Mouse (Mus musculus): Measurements from ENCODE around the gene Tgfa. TPM values are rescaled to one million over a fixed set of nuclear protein-coding genes. Genes with fewer than 3 reads are reported as not detected.
A peak's percentile ranks its signal among the peaks of the same experiment; 100 is the strongest.

Tgfa gene
- polyA plus RNA-seq, 1 experiment from 2014 or later = 4.2 TPM

DNA sequence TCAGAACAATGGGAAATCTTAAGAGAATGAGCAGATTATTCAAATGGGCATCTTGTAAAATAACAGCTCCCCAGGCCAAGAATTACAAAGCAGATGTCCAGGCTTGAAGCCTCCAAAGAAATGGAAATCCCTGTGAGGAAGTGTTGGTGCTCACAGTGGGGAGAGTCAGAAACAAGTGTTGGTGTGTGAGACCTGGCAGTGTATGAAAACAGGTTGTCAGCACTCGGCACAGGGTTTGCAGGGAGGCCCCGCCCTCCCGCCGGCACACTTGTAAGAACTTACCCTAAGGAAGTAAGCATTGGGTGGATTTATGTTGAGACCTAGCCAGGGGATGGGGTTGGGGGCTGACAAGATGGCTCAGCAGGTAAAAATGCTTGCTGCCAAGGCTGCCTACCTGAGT is 50.9 kb downstream of the Tgfa start:
- no peaks in the 10 kb centered on the region for H3K9me3 ChIP-seq
- no peaks in the 10 kb centered on the region for H3K36me3 ChIP-seq
- 30% methylated on average over 4 of the region's 4 CpGs for WGBS
- H3K27me3 ChIP-seq = no peaks in the 10 kb centered on the region
- no peak overlapping the region for H3K4me3 ChIP-seq
- H3K9ac ChIP-seq = no peak overlapping the region
- H3K27ac ChIP-seq = no peak overlapping the region
- no peak for ATAC-seq (ENCODE audit: borderline replicate concordance, extremely low read depth, low FRiP score, low TSS enrichment)
- H3K4me2 ChIP-seq = no peak overlapping the region
- H3K4me1 ChIP-seq = 0 out of 2 replicates have a peak, but pooled peaks cover 7% of the 10 kb centered on the region

DNA sequence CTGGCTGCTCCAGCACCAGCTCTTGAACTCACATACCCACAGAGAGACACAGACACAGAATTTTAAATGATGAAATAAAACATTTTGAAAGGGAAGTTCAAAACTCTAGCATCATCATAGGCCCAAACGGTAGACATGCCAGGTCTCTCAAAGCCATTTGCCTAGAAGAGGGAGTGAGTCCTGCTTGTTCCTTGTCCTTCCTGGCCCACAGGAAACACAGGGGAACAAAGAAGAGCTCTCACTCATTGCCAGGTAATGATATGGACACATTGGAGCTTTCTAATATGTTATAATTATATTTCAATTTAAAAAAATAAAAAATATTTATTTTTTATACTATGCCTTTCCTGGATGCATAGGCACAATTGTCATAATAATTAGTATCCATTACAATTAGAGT is 53.5 kb downstream of the Tgfa start:
- H3K27me3 ChIP-seq = no peaks in the 10 kb centered on the region
- no peak overlapping the region for H3K27ac ChIP-seq
- 70% methylated on average over 1 of the region's 1 CpGs for WGBS
- ATAC-seq (ENCODE audit: borderline replicate concordance, extremely low read depth, low FRiP score, low TSS enrichment) = no peak
- H3K36me3 ChIP-seq = no peaks in the 10 kb centered on the region
- no peak overlapping the region for H3K4me2 ChIP-seq
- no peak overlapping the region for H3K9ac ChIP-seq
- H3K4me3 ChIP-seq = no peak overlapping the region
- H3K4me1 ChIP-seq = peaks cover 15% of the 10 kb centered on the region
- H3K9me3 ChIP-seq = no peaks in the 10 kb centered on the region

DNA sequence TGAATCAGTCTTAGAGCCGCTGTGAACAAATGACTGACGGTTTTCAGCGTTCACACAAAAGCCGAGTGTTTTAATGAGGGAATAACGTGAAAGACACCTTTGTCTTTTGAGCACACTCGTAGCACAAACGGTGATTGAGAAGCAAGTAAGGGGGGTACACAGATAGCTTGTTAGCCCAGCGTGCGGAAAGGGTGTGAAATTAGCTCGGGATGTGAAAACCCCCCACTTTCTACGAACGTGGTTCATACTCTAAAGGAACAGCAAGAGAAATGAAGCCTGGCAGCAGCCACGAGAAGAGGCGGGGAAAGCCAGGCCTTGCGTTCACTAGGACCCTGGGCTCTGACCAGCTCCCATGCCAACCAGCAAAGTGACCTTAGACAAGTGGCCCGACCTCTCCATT is 54.0 kb downstream of the Tgfa start:
- no peaks in the 10 kb centered on the region for H3K36me3 ChIP-seq
- no peaks in the 10 kb centered on the region for H3K9me3 ChIP-seq
- no peaks in the 10 kb centered on the region for H3K27me3 ChIP-seq
- H3K4me3 ChIP-seq = no peak overlapping the region
- WGBS = 53% methylated on average over 16 of the region's 16 CpGs
- no peak for ATAC-seq (ENCODE audit: borderline replicate concordance, extremely low read depth, low FRiP score, low TSS enrichment)
- no peak overlapping the region for H3K9ac ChIP-seq
- peaks cover 15% of the 10 kb centered on the region for H3K4me1 ChIP-seq
- H3K4me2 ChIP-seq = no peak overlapping the region
- peak overlapping the region; percentile 54 for H3K27ac ChIP-seq

DNA sequence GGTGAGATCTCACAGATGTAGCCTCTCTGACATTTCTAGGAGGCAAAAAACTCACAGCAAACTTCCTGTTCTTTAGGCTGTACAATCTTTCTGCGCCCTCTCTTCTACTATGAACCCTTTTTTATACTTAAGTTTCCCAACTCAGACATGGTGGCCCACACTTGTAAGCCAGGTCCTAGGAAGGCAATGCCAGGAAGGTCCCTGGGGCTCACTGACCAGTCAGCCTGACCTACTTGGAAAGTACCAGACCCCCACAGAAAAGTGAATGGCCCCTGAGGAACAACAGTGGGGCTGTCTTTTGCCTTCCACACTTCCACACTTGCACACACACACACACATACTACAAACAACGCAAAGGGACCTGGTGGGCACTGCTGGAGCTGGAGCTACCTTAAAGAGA is 55.2 kb downstream of the Tgfa start:
- no peaks in the 10 kb centered on the region for H3K27me3 ChIP-seq
- H3K9ac ChIP-seq = no peak overlapping the region
- 83% methylated on average over 2 of the region's 2 CpGs for WGBS
- H3K36me3 ChIP-seq = no peaks in the 10 kb centered on the region
- H3K9me3 ChIP-seq = no peaks in the 10 kb centered on the region
- no peak overlapping the region for H3K27ac ChIP-seq
- no peak for ATAC-seq (ENCODE audit: borderline replicate concordance, extremely low read depth, low FRiP score, low TSS enrichment)
- H3K4me3 ChIP-seq = no peak overlapping the region
- no peak overlapping the region for H3K4me2 ChIP-seq
- peaks cover 15% of the 10 kb centered on the region for H3K4me1 ChIP-seq

DNA sequence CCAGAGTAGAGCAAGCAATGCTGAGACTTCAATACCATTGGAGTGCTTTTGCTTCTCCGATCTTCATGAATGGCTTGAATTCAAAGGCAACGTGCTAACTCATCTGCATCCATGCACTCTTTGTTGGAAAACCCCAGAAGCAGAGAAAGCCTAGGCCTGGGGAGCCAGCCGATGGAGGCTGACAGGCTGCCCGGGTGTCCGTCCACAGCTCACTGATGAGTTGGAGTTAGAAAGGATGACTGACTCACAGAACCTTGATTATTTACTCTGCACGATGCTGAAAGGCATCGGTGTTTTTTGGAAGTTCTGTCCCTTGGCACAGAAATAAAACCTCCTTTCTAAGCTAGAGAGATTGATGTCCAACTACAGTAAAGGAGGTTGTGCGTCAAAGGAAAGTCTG is 55.8 kb downstream of the Tgfa start:
- no peaks in the 10 kb centered on the region for H3K36me3 ChIP-seq
- peaks cover 15% of the 10 kb centered on the region for H3K4me1 ChIP-seq
- H3K4me2 ChIP-seq = no peak overlapping the region
- no peak overlapping the region for H3K4me3 ChIP-seq
- H3K27me3 ChIP-seq = no peaks in the 10 kb centered on the region
- no peaks in the 10 kb centered on the region for H3K9me3 ChIP-seq
- H3K27ac ChIP-seq = no peak overlapping the region
- H3K9ac ChIP-seq = no peak overlapping the region
- no peak for ATAC-seq (ENCODE audit: borderline replicate concordance, extremely low read depth, low FRiP score, low TSS enrichment)
- WGBS = 77% methylated on average over 8 of the region's 8 CpGs

DNA sequence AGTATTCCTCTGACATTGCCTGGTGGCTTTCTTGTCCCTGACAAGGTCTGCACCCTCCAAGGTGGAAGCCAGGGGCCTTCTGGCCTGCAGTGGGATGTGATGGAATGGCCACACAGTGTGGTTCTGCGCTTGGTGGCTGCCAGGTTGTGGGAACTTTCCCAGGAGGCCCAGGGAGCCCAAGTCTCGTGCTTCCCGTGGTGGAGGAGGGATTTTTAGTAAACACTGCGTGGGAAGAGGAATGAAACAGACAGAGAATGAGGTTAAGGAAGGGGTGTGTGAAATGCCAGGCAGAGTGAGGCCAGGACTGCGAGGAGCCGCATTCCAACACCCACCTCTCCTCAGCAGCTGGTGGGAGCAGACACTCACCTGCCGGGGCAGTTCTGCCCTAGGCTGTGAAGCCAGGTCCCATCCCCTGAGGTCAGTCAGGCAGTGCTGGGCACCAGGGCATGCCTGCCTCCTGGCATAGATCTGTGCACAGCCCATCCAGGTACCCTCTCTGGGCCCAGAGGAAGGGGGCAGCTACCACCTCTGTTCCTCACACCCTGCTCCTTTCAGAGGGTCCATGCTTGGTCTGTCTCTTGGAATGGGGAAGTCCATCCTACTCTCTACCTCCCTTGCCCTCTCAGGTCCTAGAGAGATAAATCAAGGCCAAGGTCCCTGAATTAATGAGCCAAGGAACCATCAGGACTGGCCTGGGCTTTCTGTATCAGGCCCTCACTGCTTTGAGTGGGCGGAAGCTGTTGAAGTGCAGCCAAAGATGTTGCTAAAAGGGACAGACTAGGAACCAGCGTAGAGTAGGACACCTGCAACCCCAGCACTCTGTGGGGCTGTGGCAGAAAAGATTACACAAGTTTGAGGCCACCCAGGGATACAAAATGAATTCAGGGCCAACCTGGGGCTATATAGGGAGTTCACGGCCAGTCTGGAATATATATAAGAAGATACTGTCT is 57.4 kb downstream of the Tgfa start:
- Histone ChIP-seq H3K27me3 (no peaks in the 10 kb centered on the region), H3K27ac (no peak overlapping the region), H3K4me1 (peaks cover 15% of the 10 kb centered on the region), H3K4me2 (no peak overlapping the region), H3K36me3 (no peaks in the 10 kb centered on the region), H3K9me3 (no peaks in the 10 kb centered on the region), H3K4me3 (no peak overlapping the region), H3K9ac (no peak overlapping the region)
- ATAC-seq (ENCODE audit: borderline replicate concordance, extremely low read depth, low FRiP score, low TSS enrichment) = 0 out of 2 replicates have a peak, but pooled peaks have one; percentile 48
- 43% methylated on average over 10 of the region's 10 CpGs for whole genome bisulfite sequencing

DNA sequence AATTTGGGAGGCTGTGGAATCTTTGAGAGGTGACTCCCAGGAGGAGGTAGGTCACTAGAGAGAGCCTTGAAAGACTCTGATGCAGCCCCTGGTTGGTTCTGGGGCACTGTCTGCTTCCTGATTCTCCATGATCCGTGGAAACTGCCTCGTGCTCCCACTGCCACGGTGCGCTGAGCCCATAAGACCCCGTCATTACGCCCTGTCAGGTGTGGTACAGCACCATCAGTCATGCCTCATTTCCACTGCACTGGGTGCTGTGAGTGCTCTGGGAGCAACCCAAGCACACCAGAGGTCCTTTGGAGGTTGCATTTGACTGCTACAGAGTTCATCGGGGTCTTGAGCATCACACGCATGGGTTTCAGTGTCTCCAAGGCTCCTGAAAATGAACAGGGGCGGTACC is 60.9 kb downstream of the Tgfa start:
- Histone ChIP-seq H3K4me2 (no peak overlapping the region), H3K4me1 (peaks cover 8% of the 10 kb centered on the region), H3K9ac (no peak overlapping the region), H3K4me3 (no peak overlapping the region), H3K27ac (no peak overlapping the region), H3K36me3 (no peaks in the 10 kb centered on the region), H3K9me3 (no peaks in the 10 kb centered on the region), H3K27me3 (no peaks in the 10 kb centered on the region)
- no peak for ATAC-seq (ENCODE audit: borderline replicate concordance, extremely low read depth, low FRiP score, low TSS enrichment)
- WGBS = 85% methylated on average over 9 of the region's 9 CpGs

DNA sequence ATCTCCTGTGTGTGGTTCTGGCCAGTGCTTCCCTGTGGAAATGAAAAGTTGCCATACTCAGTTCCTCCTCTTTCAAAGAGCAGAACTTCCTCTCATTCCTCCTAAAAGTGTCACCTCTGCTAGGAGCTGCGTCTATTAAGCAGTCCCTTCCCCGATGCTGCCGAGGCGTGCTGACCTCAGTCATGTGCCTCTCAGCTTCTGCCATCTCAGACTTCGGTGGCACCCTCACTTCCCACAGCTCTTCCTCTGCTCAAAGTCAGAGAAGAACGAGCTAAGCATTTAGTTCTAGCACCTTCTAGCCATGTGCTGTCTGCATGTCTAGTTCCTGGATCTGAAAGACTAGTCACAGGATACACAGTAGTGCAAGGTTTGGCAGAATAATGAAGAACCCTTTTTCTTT is 64.2 kb downstream of the Tgfa start:
- WGBS = 79% methylated on average over 6 of the region's 6 CpGs
- no peak overlapping the region for H3K9ac ChIP-seq
- ATAC-seq (ENCODE audit: borderline replicate concordance, extremely low read depth, low FRiP score, low TSS enrichment) = no peak
- H3K4me2 ChIP-seq = no peak overlapping the region
- no peaks in the 10 kb centered on the region for H3K27me3 ChIP-seq
- H3K36me3 ChIP-seq = no peaks in the 10 kb centered on the region
- H3K4me1 ChIP-seq = no peaks in the 10 kb centered on the region
- H3K4me3 ChIP-seq = no peak overlapping the region
- no peak overlapping the region for H3K27ac ChIP-seq
- no peaks in the 10 kb centered on the region for H3K9me3 ChIP-seq

DNA sequence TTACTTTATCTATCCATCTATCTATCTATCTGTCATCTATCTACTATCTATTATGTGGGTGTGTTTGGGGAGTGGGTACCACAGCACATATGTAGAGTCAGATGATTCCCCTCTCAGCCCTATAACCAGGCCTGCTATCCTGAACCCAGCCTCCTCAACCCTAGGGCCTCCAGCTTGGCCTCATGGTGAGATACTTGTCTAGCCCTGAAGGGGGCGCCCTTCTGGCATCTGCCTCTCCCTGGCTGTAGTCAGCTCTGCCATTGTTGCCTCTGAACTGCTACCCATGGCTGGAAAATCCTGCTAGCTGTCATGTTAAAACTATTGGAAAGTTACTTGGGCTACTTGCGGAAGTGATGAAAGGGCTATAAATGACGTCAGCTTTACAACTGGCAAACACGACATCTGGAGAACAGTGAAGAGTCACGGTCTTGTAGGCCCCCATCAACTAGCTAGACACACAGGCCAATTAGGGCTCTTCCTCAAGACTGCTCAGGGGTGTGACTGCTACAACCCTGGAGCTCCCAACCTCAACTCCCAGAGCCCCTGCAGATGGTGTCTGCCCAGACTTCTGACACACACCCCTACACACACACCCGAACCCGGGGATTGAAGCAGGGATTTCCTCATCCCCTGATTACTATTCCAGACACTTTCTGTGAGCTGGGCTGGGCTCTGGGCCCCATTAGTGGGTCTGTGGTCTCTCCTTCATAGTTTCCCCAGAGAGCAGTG is 65.5 kb downstream of the Tgfa start:
- no peak overlapping the region for H3K9ac ChIP-seq
- WGBS = 63% methylated on average over 7 of the region's 7 CpGs
- no peak overlapping the region for H3K27ac ChIP-seq
- no peaks in the 10 kb centered on the region for H3K36me3 ChIP-seq
- H3K4me1 ChIP-seq = no peaks in the 10 kb centered on the region
- H3K9me3 ChIP-seq = no peaks in the 10 kb centered on the region
- ATAC-seq (ENCODE audit: borderline replicate concordance, extremely low read depth, low FRiP score, low TSS enrichment) = no peak; the same call in 1 of the 2 replicates
- H3K27me3 ChIP-seq = no peaks in the 10 kb centered on the region
- no peak overlapping the region for H3K4me3 ChIP-seq
- no peak overlapping the region for H3K4me2 ChIP-seq

DNA sequence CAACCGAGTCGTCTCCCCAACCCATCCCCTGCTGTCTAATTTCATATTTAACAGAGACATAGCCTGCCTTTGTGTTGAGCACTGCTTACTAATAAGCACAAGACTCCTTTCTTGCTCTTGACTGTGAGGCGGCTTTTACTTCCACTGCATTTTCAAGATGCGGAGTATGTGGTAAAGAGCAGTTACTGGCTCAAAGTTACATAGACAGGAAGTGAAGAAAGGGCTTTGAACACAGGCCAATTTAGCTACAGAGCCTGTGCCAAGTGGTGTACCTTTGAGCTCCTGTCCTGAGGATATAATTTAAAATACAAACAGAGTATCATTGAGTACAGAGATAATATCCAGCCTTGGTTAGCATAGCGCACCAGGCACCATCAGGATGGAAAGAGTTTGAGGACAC is 71.8 kb downstream of the Tgfa start:
- WGBS = 64% methylated on average over 5 of the region's 5 CpGs
- H3K4me1 ChIP-seq = 0 out of 2 replicates have a peak, but pooled peaks cover 4% of the 10 kb centered on the region
- no peak overlapping the region for H3K27ac ChIP-seq
- H3K9ac ChIP-seq = no peak overlapping the region
- no peak for ATAC-seq (ENCODE audit: borderline replicate concordance, extremely low read depth, low FRiP score, low TSS enrichment)
- H3K27me3 ChIP-seq = no peaks in the 10 kb centered on the region
- H3K9me3 ChIP-seq = no peaks in the 10 kb centered on the region
- H3K4me3 ChIP-seq = no peak overlapping the region
- no peaks in the 10 kb centered on the region for H3K36me3 ChIP-seq
- no peak overlapping the region for H3K4me2 ChIP-seq

DNA sequence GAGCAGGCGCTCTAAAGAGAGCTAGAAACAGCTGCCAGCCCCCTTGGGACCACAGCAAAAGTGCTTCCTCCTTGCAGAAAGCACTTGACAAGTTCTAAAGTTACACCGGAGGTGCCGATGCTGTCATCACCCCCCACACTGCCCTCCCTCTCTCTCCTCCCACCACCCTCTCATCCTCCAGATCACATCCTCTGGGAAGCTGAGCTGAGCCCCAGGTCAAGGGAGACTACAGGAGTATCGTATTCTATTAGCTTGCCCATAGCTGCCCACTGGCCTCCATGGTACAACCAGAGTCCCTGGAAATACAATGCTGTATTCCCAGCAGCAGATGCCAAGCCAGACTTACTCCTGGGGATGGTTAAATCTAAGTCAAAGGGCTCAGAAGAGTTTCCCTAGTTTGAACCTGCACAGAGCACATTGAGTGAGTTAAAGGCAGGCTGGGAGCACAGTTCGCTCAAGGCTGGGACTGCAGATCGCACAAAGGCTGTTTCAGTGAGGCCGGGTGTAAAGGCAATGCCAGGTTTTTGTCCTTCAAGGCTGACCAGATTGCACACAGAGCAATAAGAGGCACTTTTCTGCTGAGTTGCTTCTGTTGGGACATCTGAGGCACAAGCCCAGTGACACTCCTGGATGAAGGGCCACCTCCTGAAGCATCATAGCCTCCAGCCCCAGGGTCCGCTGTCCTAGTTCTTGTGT is 75.5 kb downstream of the Tgfa start:
- Histone ChIP-seq H3K27ac (no peak overlapping the region), H3K9ac (no peak overlapping the region), H3K9me3 (no peaks in the 10 kb centered on the region), H3K36me3 (no peaks in the 10 kb centered on the region), H3K4me3 (no peak overlapping the region), H3K4me2 (no peak overlapping the region), H3K4me1 (0 out of 2 replicates have a peak, but pooled peaks cover 4% of the 10 kb centered on the region), H3K27me3 (no peaks in the 10 kb centered on the region)
- 51% methylated on average over 8 of the region's 8 CpGs for WGBS
- no peak for ATAC-seq (ENCODE audit: borderline replicate concordance, extremely low read depth, low FRiP score, low TSS enrichment)

All from lung, embryonic 15.5 days (tissue).